Mouse (Mus musculus) hindbrain, embryonic 12.5 days (tissue): ENCODE results near the gene 0610012G03Rik. TPM values are rescaled to one million over a fixed set of nuclear protein-coding genes. Genes with fewer than 3 reads are reported as not detected.
"Not testable (repeated sequence)": the region's sequence is repeated elsewhere in the genome, so short reads cannot be mapped to it uniquely, and the experiment has no call there.

Experiments
- ATAC-seq: fragments of 200-750 bp; cut with Nextera tagmentation; 2 replicates; pipeline ENCODE4 v1.8.0; 2017; ENCODE audit warnings: moderate TSS enrichment; ENCODE audit not compliant: low FRiP score
- H3K27ac ChIP-seq: fragments of 300-500 bp; sonication (generic); 2 replicates; pipeline ENCODE4 v1.5.1; 2016; ENCODE audit warnings: mild to moderate bottlenecking
- H3K27me3 ChIP-seq: fragments of 300-500 bp; sonication (generic); 2 replicates; pipeline ENCODE4 v1.6.1; 2016; ENCODE audit warnings: mild to moderate bottlenecking
- H3K36me3 ChIP-seq: fragments of 300-500 bp; sonication (generic); 2 replicates; pipeline ENCODE4 v1.6.1; 2016; ENCODE audit warnings: mild to moderate bottlenecking
- H3K4me1 ChIP-seq: fragments of 300-500 bp; sonication (generic); 2 replicates; pipeline ENCODE4 v1.6.1; 2016
- H3K4me2 ChIP-seq: fragments of 300-500 bp; sonication (generic); replicated peaks from 2 replicates; pipeline ENCODE4 v1.6.1; 2016; ENCODE audit warnings: mild to moderate bottlenecking
- H3K4me3 ChIP-seq: fragments of 300-500 bp; sonication (generic); 2 replicates; pipeline ENCODE4 v1.5.1; 2016; ENCODE audit warnings: mild to moderate bottlenecking
- H3K9ac ChIP-seq: fragments of 300-500 bp; sonication (generic); 2 replicates; pipeline ENCODE4 v1.6.1; 2016; ENCODE audit warnings: mild to moderate bottlenecking, moderate library complexity
- H3K9me3 ChIP-seq: fragments of 300-500 bp; sonication (generic); replicated peaks from 2 replicates; pipeline ENCODE4 v1.6.1; 2016; ENCODE audit warnings: mild to moderate bottlenecking
- WGBS: fragments of 180-500 bp; shearing (Covaris S2); methylation state at CpG from one replicate; pipeline ENCODE4 v1.1.7; 2016; 5-methylcytosine and 5-hydroxymethylcytosine counted together
- polyA plus RNA-seq: library from polyadenylated mRNA; unstranded; fragments of >200 nt; fragmentation: Nextera tagmentation; extraction: Ambion mirVana; gene quantifications from 2 replicates; pipeline ENCODE4 v1.2.1, GENCODE M21; 2016

0610012G03Rik gene
- polyA plus RNA-seq, result 81.1 and 88.2 TPM in 2 replicates

- H3K36me3 ChIP-seq, result peaks cover 23% of the 10 kb centered on the region; the same call in 1 of the 2 replicates
- H3K4me1 ChIP-seq, result peaks cover 44% of the 10 kb centered on the region
- H3K9me3 ChIP-seq, result no peaks in the 10 kb centered on the region
- H3K4me3 ChIP-seq, result peak within 1 kb of the TSS; percentile 88
- ATAC-seq, result peak; percentile 85
- peak within 1 kb of the TSS; percentile 84 for H3K4me2 ChIP-seq
- H3K27me3 ChIP-seq, result no peaks in the 10 kb centered on the region
- peak within 1 kb of the TSS; percentile 92 for H3K9ac ChIP-seq
- WGBS, result under 1% methylated on average over 53 of the region's 55 CpGs
- peak within 1 kb of the TSS; percentile 93 for H3K27ac ChIP-seq
Measured at GRCm38 (mm10) chr16:31948345-31948774, at the start of gene 0610012G03Rik, which contains the start of gene Ncbp2. TSS of gene 0610012G03Rik (minus strand) at chr16:31948494. TSS of gene Ncbp2 (plus strand) at chr16:31948513.

GRCm38 (mm10) chr16:31996371-31996770 lies 48.1 kb upstream of the 0610012G03Rik start:
- H3K27me3 ChIP-seq, result no peaks in the 10 kb centered on the region
- H3K4me2 ChIP-seq, result no peak overlapping the region
- 82% methylated on average over 5 of the region's 5 CpGs for WGBS
- no peak overlapping the region for H3K27ac ChIP-seq
- no peaks in the 10 kb centered on the region for H3K9me3 ChIP-seq
- H3K9ac ChIP-seq, result no peak overlapping the region
- ATAC-seq, result no peak
- H3K4me1 ChIP-seq, result peaks cover 4% of the 10 kb centered on the region; the same call in 1 of the 2 replicates
- no peak overlapping the region for H3K4me3 ChIP-seq
- H3K36me3 ChIP-seq, result peaks cover 7% of the 10 kb centered on the region; the same call in 1 of the 2 replicates

GRCm38 (mm10) chr16:31993946-31994345 lies 45.7 kb upstream of the 0610012G03Rik start:
- no peak overlapping the region for H3K9ac ChIP-seq
- no peak for ATAC-seq
- H3K36me3 ChIP-seq, result peaks cover 19% of the 10 kb centered on the region
- H3K9me3 ChIP-seq, result no peaks in the 10 kb centered on the region
- no peaks in the 10 kb centered on the region for H3K4me1 ChIP-seq
- H3K4me3 ChIP-seq, result no peak overlapping the region
- no peak overlapping the region for H3K4me2 ChIP-seq
- no peak overlapping the region for H3K27ac ChIP-seq
- H3K27me3 ChIP-seq, result no peaks in the 10 kb centered on the region

GRCm38 (mm10) chr16:31993195-31993594 lies 44.9 kb upstream of the 0610012G03Rik start:
- no peak for ATAC-seq
- H3K4me1 ChIP-seq, result no peaks in the 10 kb centered on the region
- H3K4me3 ChIP-seq, result no peak overlapping the region
- H3K27ac ChIP-seq, result no peak overlapping the region
- H3K27me3 ChIP-seq, result no peaks in the 10 kb centered on the region
- peaks cover 26% of the 10 kb centered on the region for H3K36me3 ChIP-seq
- no peak overlapping the region for H3K4me2 ChIP-seq
- no peak overlapping the region for H3K9ac ChIP-seq
- no peaks in the 10 kb centered on the region for H3K9me3 ChIP-seq
- WGBS, result 93% methylated on average over 4 of the region's 4 CpGs

- H3K9ac ChIP-seq, result no peak overlapping the region
- no peak for ATAC-seq
- no peak overlapping the region for H3K27ac ChIP-seq
- H3K4me2 ChIP-seq, result no peak overlapping the region
- 51% methylated on average over 1 of the region's 1 CpGs for WGBS
- peaks cover 34% of the 10 kb centered on the region for H3K36me3 ChIP-seq
- no peaks in the 10 kb centered on the region for H3K27me3 ChIP-seq
- no peak overlapping the region for H3K4me3 ChIP-seq
- no peaks in the 10 kb centered on the region for H3K4me1 ChIP-seq
- no peaks in the 10 kb centered on the region for H3K9me3 ChIP-seq
Measured at GRCm38 (mm10) chr16:31992039-31992438, 43.7 kb upstream of the 0610012G03Rik start.

- Histone ChIP-seq H3K4me2 (no peak overlapping the region), H3K27ac (no peak overlapping the region), H3K9me3 (no peaks in the 10 kb centered on the region), H3K9ac (no peak overlapping the region), H3K27me3 (no peaks in the 10 kb centered on the region), H3K4me1 (no peaks in the 10 kb centered on the region), H3K4me3 (no peak overlapping the region), H3K36me3 (peaks cover 38% of the 10 kb centered on the region)
- no peak for ATAC-seq
- 78% methylated on average over 5 of the region's 5 CpGs for WGBS
Measured at GRCm38 (mm10) chr16:31980946-31981345, 32.7 kb upstream of the 0610012G03Rik start.

GRCm38 (mm10) chr16:31979501-31979900 lies 31.2 kb upstream of the 0610012G03Rik start:
- ATAC-seq, result no peak
- Histone ChIP-seq H3K4me1 (no peaks in the 10 kb centered on the region), H3K27ac (no peak overlapping the region), H3K9ac (no peak overlapping the region), H3K9me3 (no peaks in the 10 kb centered on the region), H3K4me2 (no peak overlapping the region), H3K36me3 (peaks cover 42% of the 10 kb centered on the region), H3K27me3 (no peaks in the 10 kb centered on the region), H3K4me3 (no peak overlapping the region)
- 95% methylated on average over 3 of the region's 3 CpGs for WGBS

GRCm38 (mm10) chr16:31975258-31975657 lies 27.0 kb upstream of the 0610012G03Rik start:
- Histone ChIP-seq H3K27me3 (no peaks in the 10 kb centered on the region), H3K4me2 (no peak overlapping the region), H3K9ac (no peak overlapping the region), H3K27ac (no peak overlapping the region), H3K4me3 (no peak overlapping the region), H3K36me3 (peaks cover 59% of the 10 kb centered on the region), H3K4me1 (no peaks in the 10 kb centered on the region), H3K9me3 (no peaks in the 10 kb centered on the region)
- 93% methylated on average over 4 of the region's 4 CpGs for WGBS
- ATAC-seq, result no peak

GRCm38 (mm10) chr16:31963224-31963623 lies 14.9 kb upstream of the 0610012G03Rik start:
- Histone ChIP-seq H3K36me3 (peaks cover 77% of the 10 kb centered on the region), H3K27ac (no peak overlapping the region), H3K4me3 (no peak overlapping the region), H3K4me2 (no peak overlapping the region), H3K9ac (no peak overlapping the region), H3K27me3 (no peaks in the 10 kb centered on the region), H3K9me3 (no peaks in the 10 kb centered on the region), H3K4me1 (no peaks in the 10 kb centered on the region)
- 87% methylated on average over 7 of the region's 7 CpGs for WGBS
- no peak for ATAC-seq

- Histone ChIP-seq H3K27me3 (no peaks in the 10 kb centered on the region), H3K9me3 (no peaks in the 10 kb centered on the region), H3K27ac (peak overlapping the region; percentile 93), H3K36me3 (peaks cover 23% of the 10 kb centered on the region; the same call in 1 of the 2 replicates), H3K4me1 (peaks cover 44% of the 10 kb centered on the region), H3K9ac (peak overlapping the region; percentile 92), H3K4me2 (peak overlapping the region; percentile 84), H3K4me3 (peak overlapping the region; percentile 88)
- 2% methylated on average over 38 of the region's 38 CpGs for WGBS
- peak; percentile 76; the same call in 1 of the 2 replicates for ATAC-seq
Measured at GRCm38 (mm10) chr16:31947901-31948316, 385 bp downstream of the 0610012G03Rik start.

- Histone ChIP-seq H3K27me3 (no peaks in the 10 kb centered on the region), H3K27ac (no peak overlapping the region), H3K36me3 (peaks cover 23% of the 10 kb centered on the region; the same call in 1 of the 2 replicates), H3K4me1 (peaks cover 44% of the 10 kb centered on the region), H3K4me2 (peak overlapping the region; percentile 84), H3K4me3 (peak overlapping the region; percentile 88), H3K9ac (peak overlapping the region; percentile 92), H3K9me3 (no peaks in the 10 kb centered on the region)
- ATAC-seq, result no peak
- WGBS, result 39% methylated on average over 8 of the region's 8 CpGs
Measured at GRCm38 (mm10) chr16:31947333-31947732, 961 bp downstream of the 0610012G03Rik start.

- H3K4me2 ChIP-seq, result peak overlapping the region; percentile 84
- H3K4me3 ChIP-seq, result not testable (repeated sequence)
Measured at GRCm38 (mm10) chr16:31945986-31946385, 2.3 kb downstream of the 0610012G03Rik start.

GRCm38 (mm10) chr16:31945372-31945771 lies 2.9 kb downstream of the 0610012G03Rik start:
- peaks cover 13% of the 10 kb centered on the region; the same call in 1 of the 2 replicates for H3K36me3 ChIP-seq
- H3K27ac ChIP-seq, result no peak overlapping the region
- H3K4me2 ChIP-seq, result no peak overlapping the region
- ATAC-seq, result no peak
- H3K9me3 ChIP-seq, result no peaks in the 10 kb centered on the region
- peaks cover 44% of the 10 kb centered on the region for H3K4me1 ChIP-seq
- H3K27me3 ChIP-seq, result no peaks in the 10 kb centered on the region
- 90% methylated on average over 6 of the region's 6 CpGs for WGBS
- no peak overlapping the region for H3K4me3 ChIP-seq
- no peak overlapping the region for H3K9ac ChIP-seq

More at GRCm38 (mm10) chr16:31945986-31946385, 2.3 kb downstream of the 0610012G03Rik start:
- not testable (repeated sequence) for ATAC-seq, H3K9ac ChIP-seq, H3K9me3 ChIP-seq, H3K27ac ChIP-seq, H3K27me3 ChIP-seq
- peaks cover 14% of the 10 kb centered on the region; the same call in 1 of the 2 replicates for H3K36me3 ChIP-seq
- 92% methylated on average over 6 of the region's 6 CpGs for WGBS
- H3K4me1 ChIP-seq, result peaks cover 44% of the 10 kb centered on the region
